Mouse (Mus musculus): ENCODE measurements at regions not wholly inside any gene's neighbourhood (a gene's known extent, or its start where the extent isn't known, plus 50 kb on each side); places are given as distances from the start of the nearest gene placed in this dataset.

DNA sequence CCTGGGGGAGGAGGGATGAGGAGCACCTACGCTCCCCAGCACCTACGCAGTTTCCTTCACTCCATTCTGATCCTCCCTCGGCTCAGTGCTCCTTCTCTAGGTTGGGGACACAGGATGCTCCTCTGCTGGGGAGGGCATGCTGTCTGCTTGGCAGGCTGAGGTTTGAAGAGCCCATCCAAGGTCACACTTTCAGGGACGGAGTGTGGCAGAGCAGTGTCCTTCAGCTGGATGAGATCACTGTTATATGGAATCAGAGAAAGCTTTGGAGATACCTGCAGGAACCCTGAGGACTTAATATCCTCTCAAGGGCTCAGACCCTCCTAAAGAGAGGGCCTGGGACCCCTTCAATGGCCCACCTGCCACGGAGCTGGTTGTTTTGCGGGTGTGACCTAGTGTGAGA, 60.5 kb downstream of the Klhdc7a start:
- no peak for DNase-seq (ENCODE audit: low spot score)

DNA sequence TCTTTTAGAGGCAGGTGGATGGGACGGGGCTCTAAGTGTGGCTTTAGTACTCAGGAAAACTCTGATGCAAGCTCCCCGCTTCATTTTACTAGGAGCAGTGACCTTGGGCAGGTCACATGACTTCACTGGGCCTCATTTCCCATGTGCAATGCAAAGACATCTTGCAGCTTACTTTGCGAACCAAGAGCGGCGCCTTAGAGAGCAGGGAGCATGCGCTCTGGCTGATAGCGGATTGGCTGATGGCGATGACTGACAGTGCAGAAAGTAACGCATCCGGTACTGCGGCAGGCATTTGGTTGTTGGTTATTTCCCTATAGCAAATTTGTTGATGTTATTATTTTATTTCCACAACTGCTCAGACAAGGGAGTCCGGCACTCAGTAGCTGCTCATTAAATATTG, 61.6 kb downstream of the Klhdc7a start:
- no peak for DNase-seq (ENCODE audit: low spot score)

DNA sequence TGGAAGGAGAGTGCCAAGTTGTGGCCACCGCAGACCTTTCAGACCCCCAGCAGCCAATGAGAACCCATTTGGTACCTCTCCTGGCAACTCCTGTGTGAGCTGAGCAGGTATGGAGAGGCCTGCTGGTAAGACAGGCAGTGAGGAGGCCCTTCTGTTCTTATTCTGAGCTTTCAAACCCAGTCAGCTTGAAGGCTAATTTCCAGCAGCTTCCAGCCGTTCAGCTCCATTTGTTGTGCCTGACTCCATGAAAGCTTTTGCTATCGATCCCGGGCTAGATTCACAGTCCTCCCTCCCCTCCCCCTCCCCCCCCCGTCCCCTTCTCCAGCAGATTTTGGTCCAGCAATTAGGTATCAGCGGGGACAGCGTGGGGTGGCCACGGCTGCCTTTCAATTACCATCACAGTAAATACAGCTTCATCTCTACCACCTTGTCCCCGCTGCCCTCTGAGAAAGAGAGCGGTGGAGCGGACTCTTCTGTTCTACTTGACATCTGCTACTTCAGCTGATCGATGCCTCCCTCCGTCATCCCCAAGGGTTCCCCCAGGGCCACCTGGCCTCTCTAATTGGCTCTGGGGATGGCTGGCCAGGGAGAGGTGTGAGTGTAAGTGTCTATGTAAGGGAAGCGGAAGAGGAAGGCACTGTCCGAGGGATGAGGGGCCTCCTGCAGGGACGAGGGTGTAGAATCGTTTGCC, 62.6 kb downstream of the Klhdc7a start:
- peak; percentile 66 for DNase-seq (ENCODE audit: low spot score)

DNA sequence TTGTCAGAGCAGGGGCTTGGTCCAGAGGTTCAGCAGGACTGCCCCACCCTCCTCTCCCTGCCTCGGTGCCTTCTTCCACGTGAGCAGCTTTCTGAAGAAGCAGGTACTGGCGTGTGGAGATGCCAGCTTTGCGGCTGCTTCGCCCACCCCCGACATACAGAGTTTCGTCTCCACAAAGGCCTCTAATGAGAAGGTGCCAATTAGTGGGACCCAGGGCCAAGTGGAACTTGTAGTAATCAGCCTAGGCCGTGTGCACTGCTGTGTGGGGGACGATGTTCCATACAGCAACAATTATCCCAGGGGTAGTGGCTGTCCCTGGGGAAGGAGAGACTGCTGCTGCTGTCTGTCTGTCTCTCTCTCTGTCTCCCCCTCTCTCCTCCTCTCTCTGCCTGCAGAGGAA, 66.6 kb upstream of the Pax7 start:
- DNase-seq (ENCODE audit: low spot score) = peak; percentile 59

GRCm38 (mm10) chr4:139899410-139899809, 66.1 kb upstream of the Pax7 start:
- peak; percentile 47 for DNase-seq (ENCODE audit: low spot score)

DNA sequence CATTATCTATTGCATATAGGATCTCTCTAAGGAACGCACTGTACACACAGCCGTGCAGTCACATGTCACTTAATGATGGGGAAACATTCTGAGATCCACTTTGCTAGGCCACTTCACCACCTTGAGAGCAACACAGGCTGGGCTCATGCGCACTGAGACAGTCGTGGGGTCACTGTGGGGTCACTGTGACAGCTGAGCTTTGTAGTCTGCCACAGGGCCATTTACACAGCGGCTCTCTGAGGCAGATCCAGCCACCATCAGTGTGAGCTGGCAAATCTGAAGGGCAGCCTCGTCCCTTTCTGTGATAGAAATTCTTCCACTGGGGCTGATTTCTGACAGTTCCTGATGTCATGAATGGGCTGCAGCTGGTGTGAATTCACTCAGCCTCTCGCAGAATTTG, 59.4 kb upstream of the Pax7 start:
- no peak for DNase-seq (ENCODE audit: low spot score)

- DNase-seq (ENCODE audit: low spot score) = no peak
Measured at GRCm38 (mm10) chr4:139889013-139889412, 55.7 kb upstream of the Pax7 start.
